ENCODE assay signal across 8 mouse cellular contexts in the genomic region with DNA sequence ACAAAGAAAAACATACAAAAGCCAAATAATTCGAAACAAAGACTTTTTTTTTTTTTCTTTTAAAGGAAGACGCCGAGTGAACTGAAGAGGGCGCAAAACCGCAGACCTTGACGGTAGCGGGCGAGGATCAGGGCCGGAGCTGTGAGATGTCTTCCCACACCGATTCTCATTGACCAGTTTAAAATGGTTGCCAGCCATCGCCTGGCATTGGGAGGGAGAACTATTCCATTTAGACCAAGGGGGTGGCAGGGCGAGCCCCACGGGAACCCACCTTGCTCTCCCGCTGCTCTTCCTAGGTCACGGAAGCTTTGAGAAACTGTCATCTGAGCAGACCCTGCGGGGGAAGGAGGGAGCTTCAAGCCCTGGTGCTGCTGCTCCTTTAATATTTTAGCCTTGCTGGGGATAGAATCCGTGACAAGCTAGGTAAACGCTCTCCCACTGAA. TPM values are rescaled to one million over a fixed set of nuclear protein-coding genes. Genes with fewer than 3 reads are reported as not detected.
A peak's percentile ranks its signal among the peaks of the same experiment; 100 is the strongest.
DNase-seq lines count a peak whose midpoint lies in the region; ATAC-seq and TF ChIP-seq lines count a peak whose summit lies in the region.

No protein-coding gene starts in this region.

- peak overlapping the region; percentile 49 for H3K4me3 ChIP-seq in liver, embryonic 15.5 days (replicated peaks)
- peak overlapping the region; percentile 43 for H3K4me3 ChIP-seq in stomach, postnatal 0 days (ENCODE audit: low read depth, low read length)

- intact Hi-C loops in gastrocnemius, postnatal 14 days (cut with DNase I; ENCODE audit: low total_unique reads) = no loop called here

- no peaks in the 10 kb centered on the region for H3K36me3 ChIP-seq in liver, embryonic 15.5 days (replicated peaks)
- no peaks in the 10 kb centered on the region for H3K36me3 ChIP-seq in stomach, postnatal 0 days (ENCODE audit: control insufficient read depth, insufficient read depth, low read length)

- ATAC-seq in common myeloid progenitor, adult 5-6 weeks (replicated peaks; ENCODE audit: low read depth, poor library complexity, severe bottlenecking) = peak; percentile 76
- ATAC-seq in liver, embryonic 15.5 days (ENCODE audit: insufficient read depth) = no peak
- no peak for ATAC-seq in stomach, postnatal 0 days (ENCODE audit: low FRiP score, low TSS enrichment)

- TF ChIP-seq CTCF in stomach, postnatal 0 days (IDR thresholded peaks at IDR 0.05; ENCODE audit: low read depth) = peak; percentile 72

- H3K27ac ChIP-seq in liver, embryonic 15.5 days (replicated peaks) = no peak overlapping the region
- 0 out of 2 replicates have a peak overlapping the region, but pooled peaks have one; percentile 30 for H3K27ac ChIP-seq in stomach, postnatal 0 days (replicated peaks)

- peak; percentile 80 for DNase-seq in 416B (ENCODE audit: low read depth)
- peak; percentile 80 for DNase-seq in ZHBTc4 (ENCODE audit: low read depth, low spot score)
- DNase-seq in gastrocnemius, postnatal 14 days = peak; percentile 62
- DNase-seq in kidney, adult 11 months = peak; percentile 9
- peak; percentile 72 for DNase-seq in neural tube, embryonic 10.5 days (ENCODE audit: extremely low spot score, low spot score)
- DNase-seq in stomach, postnatal 0 days (ENCODE audit: low spot score) = peak; percentile 59

- peak overlapping the region; percentile 59 for H3K9ac ChIP-seq in liver, embryonic 15.5 days
- H3K9ac ChIP-seq in stomach, postnatal 0 days (ENCODE audit: low read length) = peak overlapping the region; percentile 67

- H3K9me3 ChIP-seq in liver, embryonic 15.5 days (replicated peaks) = no peaks in the 10 kb centered on the region
- no peaks in the 10 kb centered on the region for H3K9me3 ChIP-seq in stomach, postnatal 0 days (ENCODE audit: control insufficient read depth, low read length)

- TF ChIP-seq EP300 in stomach, postnatal 0 days (optimal IDR thresholded peaks at IDR 0.05) = no peak

- WGBS in liver, embryonic 15.5 days (ENCODE audit: insufficient replicate concordance) = 4% methylated on average over 18 of the region's 18 CpGs
- WGBS in stomach, postnatal 0 days = 3% methylated on average over 18 of the region's 18 CpGs

- H3K27me3 ChIP-seq in liver, embryonic 15.5 days = no peaks in the 10 kb centered on the region
- H3K27me3 ChIP-seq in stomach, postnatal 0 days (ENCODE audit: control insufficient read depth, insufficient read depth, low read length) = no peaks in the 10 kb centered on the region

- peaks cover 26% of the 10 kb centered on the region for H3K4me1 ChIP-seq in liver, embryonic 15.5 days (replicated peaks)
- no peaks in the 10 kb centered on the region; the same call in 1 of the 2 replicates for H3K4me1 ChIP-seq in stomach, postnatal 0 days (replicated peaks; ENCODE audit: control insufficient read depth, insufficient read depth)

- peak overlapping the region; percentile 80 for H3K4me2 ChIP-seq in liver, embryonic 15.5 days
- H3K4me2 ChIP-seq in stomach, postnatal 0 days (replicated peaks; ENCODE audit: low read depth) = peak overlapping the region; percentile 62

RNA-seq across cellular contexts. Expression of gene Hnrnph1, which starts 5.4 kb away (rescaled TPM):
- 987 and 1,045 TPM in 2 replicates for total RNA-seq in common myeloid progenitor, adult 5-6 weeks (2017)
- 10 to 100 TPM; 77.9 to 81.6 TPM for total RNA-seq in gastrocnemius, postnatal 14 days (2021)
- polyA plus RNA-seq in liver, embryonic 15.5 days (2015; fragmentation: Nextera tagmentation; extraction: Ambion mirVana) = 98.1 and 102 TPM in 2 replicates
- 113 and 115 TPM in 2 replicates for polyA plus RNA-seq in stomach, postnatal 0 days (2015; fragmentation: Nextera tagmentation; extraction: Ambion mirVana)

RNA-seq across cellular contexts. Expression of gene Cby3, which starts 17.2 kb away (rescaled TPM):
- total RNA-seq in common myeloid progenitor, adult 5-6 weeks (2017) = not detected in 2 replicates
- not detected for total RNA-seq in gastrocnemius, postnatal 14 days (2021)
- not detected in 2 replicates for polyA plus RNA-seq in liver, embryonic 15.5 days (2015; fragmentation: Nextera tagmentation; extraction: Ambion mirVana)
- polyA plus RNA-seq in stomach, postnatal 0 days (2015; fragmentation: Nextera tagmentation; extraction: Ambion mirVana) = 0.15 and 0.28 TPM in 2 replicates

RNA-seq across cellular contexts. Expression of gene Canx, which starts 45.9 kb away (rescaled TPM):
- 1,004 and 1,241 TPM in 2 replicates for total RNA-seq in common myeloid progenitor, adult 5-6 weeks (2017)
- total RNA-seq in gastrocnemius, postnatal 14 days (2021) = 100 to 1,000 TPM; 104 to 133 TPM
- polyA plus RNA-seq in liver, embryonic 15.5 days (2015; fragmentation: Nextera tagmentation; extraction: Ambion mirVana) = 172 and 176 TPM in 2 replicates
- 171 and 181 TPM in 2 replicates for polyA plus RNA-seq in stomach, postnatal 0 days (2015; fragmentation: Nextera tagmentation; extraction: Ambion mirVana)

RNA-seq across cellular contexts. Expression of gene Rufy1, which starts 59.5 kb away (rescaled TPM):
- total RNA-seq in common myeloid progenitor, adult 5-6 weeks (2017) = 39.4 and 39.7 TPM in 2 replicates
- total RNA-seq in gastrocnemius, postnatal 14 days (2021) = 10 to 100 TPM; 17.4 to 18.2 TPM
- polyA plus RNA-seq in liver, embryonic 15.5 days (2015; fragmentation: Nextera tagmentation; extraction: Ambion mirVana) = 7.3 and 7.5 TPM in 2 replicates
- 18.7 and 22.8 TPM in 2 replicates for polyA plus RNA-seq in stomach, postnatal 0 days (2015; fragmentation: Nextera tagmentation; extraction: Ambion mirVana)

Comparison
In these comparisons a context has a peak if more than half of its experiments do, and no peak if none do; other contexts are left out.
1. DNase-seq: peak in every context shown above with its lines; median percentile 80 in 416B; 80 in ZHBTc4; 72 in neural tube, embryonic 10.5 days; 62 in gastrocnemius, postnatal 14 days; 59 in stomach, postnatal 0 days; 9 in kidney, adult 11 months.
2. RNA of gene Hnrnph1, which starts 5.4 kb away (total RNA-seq): 987 to 1,045 TPM in common myeloid progenitor, adult 5-6 weeks; 77.9 to 81.6 TPM in gastrocnemius, postnatal 14 days; every median in the first group is over 10 times any median in the second.